Mouse (Mus musculus) liver, postnatal 0 days (tissue): ENCODE measurements around the gene Ncoa1.

ENCODE experiments used
- CTCF ChIP-seq: sonication (generic); IDR thresholded peaks from 2 replicates; pipeline ENCODE4 v1.5.1; 2016; ENCODE audit warnings: antibody characterized with exemption, low read depth
- EP300 ChIP-seq: IDR thresholded peaks from 2 replicates; pipeline ENCODE4 v1.6.1; 2016; ENCODE audit warnings: antibody characterized with exemption, low read depth, mild to moderate bottlenecking

GRCm38 (mm10) chr12:4460990-4461389 lies 16.0 kb downstream of the Ncoa1 start:
- TF ChIP-seq CTCF (peak; percentile 61), EP300 (no peak)
